Mouse (Mus musculus): ENCODE results near the gene Ncor2. TPM values are rescaled to one million over a fixed set of nuclear protein-coding genes. Genes with fewer than 3 reads are reported as not detected.
A peak's percentile ranks its signal among the peaks of the same experiment; 100 is the strongest.

Gene Ncor2
- polyA plus RNA-seq, 1 experiment from 2014 or later: 26.3 TPM

DNA sequence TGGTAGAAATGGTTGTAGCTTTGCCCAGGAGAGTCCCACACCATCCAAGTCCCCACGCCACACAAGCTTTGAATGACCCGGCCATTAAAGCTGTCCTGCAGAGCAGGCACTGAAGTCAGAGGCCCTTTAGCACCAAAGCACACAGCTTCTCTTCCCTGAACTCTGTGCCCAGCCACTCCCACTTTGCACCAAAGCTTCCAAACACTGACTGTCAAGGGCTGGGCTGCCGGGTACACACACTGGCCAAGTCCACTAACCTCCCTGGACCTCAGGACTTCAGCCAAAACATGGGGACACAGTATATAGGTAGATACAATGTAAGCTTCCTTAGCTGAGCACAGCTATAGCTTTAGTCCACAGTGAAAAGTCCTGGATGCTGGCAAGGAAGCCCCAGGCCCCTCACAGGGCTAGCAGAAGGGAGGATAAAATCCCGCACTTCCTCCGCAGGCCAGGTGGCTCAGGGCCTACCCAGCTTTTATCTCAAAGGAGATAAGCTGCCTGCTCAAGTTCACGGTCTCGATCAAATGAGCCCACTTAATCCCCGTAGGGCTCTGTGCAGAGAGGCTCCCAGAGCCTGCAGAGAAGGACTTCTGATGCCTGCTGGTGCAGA lies 15.5 kb downstream of the Ncor2 start:
- 0 out of 2 replicates have a peak overlapping the region, but pooled peaks have one; percentile 2 for H3K9ac ChIP-seq
- no peak overlapping the region for H3K4me3 ChIP-seq
- H3K4me1 ChIP-seq (replicated peaks): peaks cover 85% of the 10 kb centered on the region
- H3K9me3 ChIP-seq: no peaks in the 10 kb centered on the region
- H3K36me3 ChIP-seq: no peaks in the 10 kb centered on the region
- H3K27me3 ChIP-seq: no peaks in the 10 kb centered on the region
- H3K4me2 ChIP-seq: no peak overlapping the region
- peak overlapping the region; percentile 73 for H3K27ac ChIP-seq (replicated peaks)
- ATAC-seq (ENCODE audit: low FRiP score, low read depth): no peak
- 22% methylated on average over 8 of the region's 8 CpGs for WGBS

DNA sequence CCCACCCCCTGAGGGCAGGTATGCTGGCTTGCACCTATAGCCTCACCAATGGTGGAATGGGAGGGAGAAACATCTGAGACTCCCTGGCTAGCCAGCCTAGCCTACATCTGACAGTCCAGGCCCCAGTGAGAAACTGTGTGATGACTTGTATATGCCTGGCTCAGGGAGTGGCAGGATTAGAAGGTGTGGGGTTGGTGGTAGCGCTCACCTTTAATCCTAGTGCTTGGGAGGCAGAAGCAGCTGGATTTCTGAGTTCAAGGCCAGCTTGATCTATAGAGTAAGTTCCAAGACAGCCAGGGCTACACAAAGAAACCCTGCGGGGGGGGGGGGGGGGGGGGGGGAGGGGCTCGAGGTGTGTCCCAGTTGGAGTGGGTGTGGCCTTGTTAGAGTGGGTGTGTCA lies 16.6 kb downstream of the Ncor2 start:
- WGBS: 67% methylated on average over 1 of the region's 3 CpGs
- H3K4me2 ChIP-seq: no peak overlapping the region
- H3K27me3 ChIP-seq: no peaks in the 10 kb centered on the region
- H3K36me3 ChIP-seq: no peaks in the 10 kb centered on the region
- no peak overlapping the region for H3K4me3 ChIP-seq
- H3K9me3 ChIP-seq: no peaks in the 10 kb centered on the region
- 0 out of 2 replicates have a peak overlapping the region, but pooled peaks have one; percentile 57 for H3K27ac ChIP-seq (replicated peaks)
- no peak for ATAC-seq (ENCODE audit: low FRiP score, low read depth)
- no peak overlapping the region for H3K9ac ChIP-seq
- H3K4me1 ChIP-seq (replicated peaks): peaks cover 85% of the 10 kb centered on the region

DNA sequence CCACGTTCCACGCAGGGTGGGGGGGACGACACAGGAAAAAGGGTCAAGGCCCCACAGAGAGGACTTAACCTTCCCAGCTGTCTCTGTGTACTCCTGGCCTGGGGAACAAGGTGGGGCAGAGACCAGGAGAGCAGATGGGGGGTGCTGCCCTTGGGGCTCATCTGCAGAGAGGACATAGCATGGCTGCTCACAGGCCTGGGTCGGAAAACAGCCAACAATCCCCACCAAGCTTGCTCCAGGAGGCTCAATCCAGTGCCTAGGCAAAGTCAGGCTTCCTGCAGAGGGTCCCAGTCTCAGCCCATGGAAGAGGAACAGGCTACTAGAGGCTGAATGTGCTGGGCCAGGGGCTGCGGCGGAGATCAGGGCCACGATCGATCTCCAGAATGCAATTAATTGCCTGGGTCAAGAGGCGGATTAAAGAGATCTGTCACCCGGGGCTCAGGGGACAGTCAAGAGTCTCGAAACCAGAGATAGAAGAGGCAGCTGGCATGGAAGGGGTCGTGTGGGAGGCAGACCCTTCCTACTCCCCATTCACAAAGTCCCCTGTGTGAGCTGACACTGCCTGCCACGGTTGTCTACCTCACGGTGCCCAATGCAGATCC lies 19.1 kb downstream of the Ncor2 start:
- no peak for ATAC-seq (ENCODE audit: low FRiP score, low read depth)
- peak overlapping the region; percentile 40; the same call in 1 of the 2 replicates for H3K4me2 ChIP-seq
- peak overlapping the region; percentile 21; the same call in 1 of the 2 replicates for H3K9ac ChIP-seq

DNA sequence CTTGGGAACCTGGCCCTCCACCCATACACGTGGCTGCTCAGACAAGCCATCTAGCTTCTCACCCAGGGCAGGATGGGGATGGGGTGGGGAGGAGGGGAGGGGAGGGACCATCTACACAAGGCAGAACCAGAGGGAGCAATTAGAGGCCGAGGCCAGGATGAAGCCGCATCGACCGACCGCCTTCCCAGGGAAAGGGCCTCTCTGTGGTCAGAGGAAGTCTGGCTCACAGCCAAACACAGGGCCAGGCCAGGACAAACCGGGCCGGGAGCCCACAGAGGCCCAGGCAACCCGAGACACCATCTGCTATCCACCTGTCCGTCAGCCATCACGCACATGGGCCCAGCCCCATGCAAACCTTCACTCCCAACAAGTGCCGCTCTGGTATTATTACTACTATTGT lies 19.7 kb downstream of the Ncor2 start:
- H3K4me3 ChIP-seq: no peak overlapping the region
- H3K27ac ChIP-seq (replicated peaks): peak overlapping the region; percentile 88
- 4% methylated on average over 12 of the region's 12 CpGs for WGBS
- ATAC-seq (ENCODE audit: low FRiP score, low read depth): peak; percentile 63
- peaks cover 91% of the 10 kb centered on the region for H3K4me1 ChIP-seq (replicated peaks)
- peak overlapping the region; percentile 40 for H3K4me2 ChIP-seq
- no peaks in the 10 kb centered on the region for H3K9me3 ChIP-seq
- H3K36me3 ChIP-seq: no peaks in the 10 kb centered on the region
- no peaks in the 10 kb centered on the region for H3K27me3 ChIP-seq
- peak overlapping the region; percentile 21; the same call in 1 of the 2 replicates for H3K9ac ChIP-seq

More for the DNA sequence above, 19.1 kb downstream of the Ncor2 start:
- H3K4me1 ChIP-seq (replicated peaks): peaks cover 91% of the 10 kb centered on the region
- H3K36me3 ChIP-seq: no peaks in the 10 kb centered on the region
- H3K27ac ChIP-seq (replicated peaks): peak overlapping the region; percentile 88
- no peaks in the 10 kb centered on the region for H3K9me3 ChIP-seq
- H3K4me3 ChIP-seq: no peak overlapping the region
- 24% methylated on average over 14 of the region's 14 CpGs for WGBS
- no peaks in the 10 kb centered on the region for H3K27me3 ChIP-seq

DNA sequence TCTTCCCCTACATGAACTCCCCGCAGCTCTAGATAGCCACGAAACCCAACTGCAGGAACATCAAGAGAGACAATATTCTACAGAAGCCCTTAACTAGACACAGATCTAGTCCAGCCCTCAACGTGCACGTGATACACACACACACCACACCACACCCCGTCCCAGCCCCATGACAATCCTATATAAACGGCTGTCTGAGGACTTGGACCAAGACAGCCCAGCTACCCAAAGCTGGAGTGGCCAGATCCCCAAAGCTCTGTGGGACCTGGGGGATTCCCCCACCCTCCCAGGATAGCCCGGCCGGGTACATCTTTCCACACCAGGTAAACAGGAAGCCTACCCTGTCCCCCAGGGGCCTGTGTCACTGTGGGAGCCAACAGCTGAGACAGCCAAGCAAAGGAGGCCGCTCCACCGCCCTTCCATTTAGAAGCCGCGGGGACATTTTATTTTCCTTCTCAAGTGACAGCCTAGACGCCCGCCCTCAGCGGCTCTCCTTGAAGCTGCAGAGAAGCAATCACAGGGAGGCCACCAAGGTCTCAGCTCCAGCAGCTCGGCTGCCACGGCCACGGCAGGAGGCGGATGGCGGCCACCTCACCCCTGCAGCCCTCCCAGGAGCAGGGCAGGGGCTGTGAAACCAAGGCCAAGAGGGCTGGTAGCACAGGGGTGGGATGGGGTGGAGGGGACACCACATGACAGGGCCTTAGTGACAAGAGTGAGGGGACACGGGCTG lies 20.6 kb downstream of the Ncor2 start:
- Histone ChIP-seq H3K4me1 (replicated peaks) (peaks cover 91% of the 10 kb centered on the region), H3K9ac (peak overlapping the region; percentile 5; the same call in 1 of the 2 replicates), H3K27me3 (no peaks in the 10 kb centered on the region), H3K4me2 (peak overlapping the region; percentile 40), H3K4me3 (no peak overlapping the region), H3K36me3 (no peaks in the 10 kb centered on the region), H3K27ac (replicated peaks) (peak overlapping the region; percentile 88), H3K9me3 (no peaks in the 10 kb centered on the region)
- peak; percentile 6; the same call in 1 of the 2 replicates for ATAC-seq (ENCODE audit: low FRiP score, low read depth)
- WGBS: 13% methylated on average over 21 of the region's 21 CpGs

DNA sequence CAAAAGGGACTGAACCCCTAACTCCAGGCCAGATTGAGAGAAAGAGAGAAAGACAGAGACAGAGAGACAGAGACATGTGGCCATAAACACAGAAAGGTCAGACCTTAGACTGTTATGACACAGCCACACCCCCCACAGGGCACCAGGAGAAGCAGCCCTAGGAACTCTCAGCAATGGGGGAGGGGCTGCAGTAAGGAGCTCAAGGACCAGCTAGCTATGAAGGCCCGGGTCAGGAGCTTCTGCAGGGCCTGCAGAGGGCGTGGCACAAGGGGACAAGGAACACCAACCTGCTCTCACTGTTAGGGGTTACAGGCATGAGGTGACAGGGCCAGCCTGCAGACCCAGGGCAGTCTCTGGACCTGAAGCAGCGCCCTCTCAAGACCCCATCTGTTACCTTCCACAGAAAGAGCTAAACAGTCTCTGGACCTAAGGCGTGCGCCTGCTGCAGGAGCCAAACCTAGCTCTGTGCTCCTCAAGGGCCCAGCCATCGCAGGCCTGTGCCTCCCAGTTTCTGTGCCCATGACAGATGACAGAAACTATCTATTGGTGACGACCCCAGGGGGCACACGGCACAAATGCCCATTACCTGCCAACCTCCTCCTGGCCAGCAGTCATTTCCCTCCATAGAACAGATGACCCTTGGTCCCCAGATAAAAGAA lies 21.5 kb downstream of the Ncor2 start:
- no peaks in the 10 kb centered on the region for H3K36me3 ChIP-seq
- 0 out of 2 replicates have a peak overlapping the region, but pooled peaks have one; percentile 5 for H3K9ac ChIP-seq
- ATAC-seq (ENCODE audit: low FRiP score, low read depth): no peak
- H3K4me1 ChIP-seq (replicated peaks): peaks cover 92% of the 10 kb centered on the region
- H3K4me3 ChIP-seq: no peak overlapping the region
- 39% methylated on average over 8 of the region's 8 CpGs for WGBS
- peak overlapping the region; percentile 88 for H3K27ac ChIP-seq (replicated peaks)
- H3K9me3 ChIP-seq: no peaks in the 10 kb centered on the region
- peak overlapping the region; percentile 4; the same call in 1 of the 2 replicates for H3K4me2 ChIP-seq
- no peaks in the 10 kb centered on the region for H3K27me3 ChIP-seq

DNA sequence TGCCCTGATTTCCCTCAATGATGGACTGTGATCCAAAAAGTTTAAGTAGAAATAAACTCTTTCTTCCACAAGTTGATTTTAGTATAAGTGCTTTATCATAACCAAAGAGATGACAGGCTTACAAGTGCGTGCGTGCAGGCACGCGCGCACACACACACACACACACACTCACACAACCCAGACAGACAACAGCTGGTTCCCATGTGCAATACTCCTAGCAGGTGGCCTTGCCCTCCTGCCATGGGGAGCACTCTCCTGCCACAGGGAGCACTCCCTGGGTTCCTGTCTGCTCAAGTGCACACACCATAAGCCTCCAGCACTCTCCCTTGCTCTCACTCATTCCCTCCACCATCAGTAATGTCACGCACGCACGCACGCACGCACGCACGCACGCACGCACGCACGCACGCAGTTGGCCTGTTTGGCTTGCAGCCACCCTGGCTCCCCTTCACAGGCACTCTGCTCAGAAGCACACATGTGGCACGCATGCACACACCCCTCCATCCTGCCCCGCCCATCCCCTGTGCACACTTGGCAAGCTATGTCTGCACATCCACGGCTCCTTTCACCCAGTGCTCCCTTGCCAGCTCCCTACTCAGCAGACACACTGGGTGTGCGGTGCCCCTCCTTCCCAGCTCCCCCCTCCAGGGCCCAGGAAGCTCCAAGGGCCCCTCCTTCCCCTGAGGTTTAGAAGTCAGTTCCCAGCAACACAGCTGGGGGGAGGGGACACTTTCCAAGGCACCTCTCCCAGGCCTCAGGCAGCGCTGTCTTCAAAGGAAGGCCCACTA lies 22.4 kb downstream of the Ncor2 start:
- peaks cover 92% of the 10 kb centered on the region for H3K4me1 ChIP-seq (replicated peaks)
- no peak overlapping the region for H3K4me3 ChIP-seq
- ATAC-seq (ENCODE audit: low FRiP score, low read depth): no peak
- no peaks in the 10 kb centered on the region for H3K27me3 ChIP-seq
- no peaks in the 10 kb centered on the region for H3K36me3 ChIP-seq
- peak overlapping the region; percentile 20; the same call in 1 of the 2 replicates for H3K9ac ChIP-seq
- no peaks in the 10 kb centered on the region for H3K9me3 ChIP-seq
- WGBS: 55% methylated on average over 22 of the region's 22 CpGs
- peak overlapping the region; percentile 86 for H3K27ac ChIP-seq (replicated peaks)
- H3K4me2 ChIP-seq: no peak overlapping the region

DNA sequence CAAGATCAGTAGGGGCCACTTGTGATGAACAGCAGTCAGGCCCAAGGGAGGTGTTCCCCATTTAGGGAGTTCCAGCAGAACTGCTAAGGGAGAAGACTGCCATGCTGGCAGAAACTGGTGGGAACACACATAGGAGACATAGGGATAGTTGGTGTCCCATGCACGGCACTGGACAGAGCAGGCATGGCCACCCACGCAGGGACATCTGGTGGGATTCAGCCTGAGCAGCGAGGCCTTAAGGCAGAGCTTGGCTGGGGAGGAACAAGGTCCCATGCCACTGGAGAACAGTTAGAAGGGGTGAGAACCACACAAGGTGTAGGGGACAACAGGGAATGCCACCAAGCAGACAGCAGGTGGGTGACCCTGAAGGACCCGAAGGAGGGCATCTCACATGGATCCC lies 23.6 kb downstream of the Ncor2 start:
- 73% methylated on average over 4 of the region's 4 CpGs for WGBS
- H3K36me3 ChIP-seq: no peaks in the 10 kb centered on the region
- peaks cover 100% of the 10 kb centered on the region for H3K4me1 ChIP-seq (replicated peaks)
- H3K9me3 ChIP-seq: no peaks in the 10 kb centered on the region
- no peak for ATAC-seq (ENCODE audit: low FRiP score, low read depth)
- no peak overlapping the region for H3K4me3 ChIP-seq
- H3K4me2 ChIP-seq: no peak overlapping the region
- no peak overlapping the region for H3K9ac ChIP-seq
- peak overlapping the region; percentile 86 for H3K27ac ChIP-seq (replicated peaks)
- no peaks in the 10 kb centered on the region for H3K27me3 ChIP-seq

DNA sequence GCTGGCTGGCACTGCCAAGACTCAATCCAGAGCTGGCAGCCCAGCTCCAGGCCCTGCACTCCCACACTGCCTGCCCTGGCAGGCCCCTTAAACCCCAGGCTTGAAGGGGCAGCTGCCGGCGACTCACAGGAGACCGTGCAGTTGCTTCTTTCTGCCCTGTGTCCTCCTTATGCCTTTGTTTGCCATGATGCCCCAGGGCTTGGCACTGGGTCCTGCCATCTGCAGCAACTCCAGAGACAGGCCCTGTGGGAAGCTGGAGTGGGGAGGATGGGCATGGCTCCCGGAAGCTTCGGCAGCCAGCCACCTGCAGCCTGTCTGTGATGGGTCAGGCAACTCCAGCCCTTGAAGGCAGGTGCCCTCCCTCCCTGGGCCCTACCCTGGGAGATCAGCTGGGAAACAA lies 24.0 kb downstream of the Ncor2 start:
- peaks cover 100% of the 10 kb centered on the region for H3K4me1 ChIP-seq (replicated peaks)
- no peak overlapping the region for H3K4me3 ChIP-seq
- peak; percentile 4; the same call in 1 of the 2 replicates for ATAC-seq (ENCODE audit: low FRiP score, low read depth)
- 26% methylated on average over 5 of the region's 5 CpGs for WGBS
- H3K36me3 ChIP-seq: no peaks in the 10 kb centered on the region
- no peak overlapping the region for H3K4me2 ChIP-seq
- H3K9ac ChIP-seq: no peak overlapping the region
- no peaks in the 10 kb centered on the region for H3K27me3 ChIP-seq
- peak overlapping the region; percentile 86 for H3K27ac ChIP-seq (replicated peaks)
- H3K9me3 ChIP-seq: no peaks in the 10 kb centered on the region

DNA sequence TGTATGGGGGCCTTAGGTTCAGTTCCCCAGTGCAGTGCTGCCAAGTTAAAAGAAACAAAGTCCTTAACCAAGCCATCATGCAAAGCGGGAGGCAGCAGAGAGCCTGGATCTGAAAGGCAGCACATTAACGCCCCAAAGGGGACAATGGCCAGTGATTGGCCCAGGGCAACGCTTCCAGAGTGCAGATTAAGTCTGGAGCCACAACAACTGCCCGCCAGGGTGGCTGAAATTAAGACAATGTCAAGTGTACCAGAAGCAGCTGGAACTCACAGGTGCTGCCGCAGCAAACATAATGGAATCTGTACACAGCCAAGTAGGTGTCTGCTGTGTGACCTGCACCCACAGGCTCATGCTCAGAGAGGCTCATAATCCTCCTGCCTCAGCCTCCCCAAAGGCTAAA lies 24.8 kb downstream of the Ncor2 start:
- Histone ChIP-seq H3K4me2 (no peak overlapping the region), H3K27me3 (no peaks in the 10 kb centered on the region), H3K9ac (no peak overlapping the region), H3K36me3 (no peaks in the 10 kb centered on the region), H3K9me3 (no peaks in the 10 kb centered on the region), H3K4me3 (no peak overlapping the region), H3K27ac (replicated peaks) (peak overlapping the region; percentile 86), H3K4me1 (replicated peaks) (peaks cover 100% of the 10 kb centered on the region)
- WGBS: 25% methylated on average over 5 of the region's 5 CpGs
- no peak for ATAC-seq (ENCODE audit: low FRiP score, low read depth)

DNA sequence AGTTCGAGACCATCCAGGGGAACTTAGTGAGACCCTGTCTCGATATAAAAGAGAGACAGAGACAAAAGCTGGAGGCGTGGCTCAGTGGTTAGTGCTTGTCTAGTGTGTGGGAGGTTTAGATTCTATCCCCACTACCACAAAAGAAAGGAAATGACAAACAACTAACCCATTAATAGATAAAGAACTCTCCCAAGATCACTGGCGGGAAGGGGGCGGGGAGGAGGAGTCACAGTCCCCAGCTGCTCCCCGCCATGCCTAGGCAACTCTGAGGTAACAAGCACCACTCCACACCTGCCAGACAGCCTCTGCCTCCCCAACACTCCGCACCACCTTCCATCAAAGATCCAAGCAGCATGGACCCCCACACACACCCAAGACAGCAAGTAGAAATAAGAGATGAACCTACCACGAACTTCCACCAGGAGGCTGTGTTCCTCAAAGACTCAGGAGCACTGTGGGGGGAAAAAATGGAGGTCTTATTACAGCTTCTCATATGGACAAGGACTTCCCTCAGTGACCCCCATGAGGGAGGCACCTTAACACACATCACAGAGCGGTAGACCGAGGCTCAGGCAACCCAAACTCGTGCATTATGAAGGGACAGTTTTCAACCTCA lies 25.7 kb downstream of the Ncor2 start:
- WGBS: 67% methylated on average over 11 of the region's 11 CpGs

More for the DNA sequence above, 25.7 kb downstream of the Ncor2 start:
- no peak overlapping the region for H3K9ac ChIP-seq
- ATAC-seq (ENCODE audit: low FRiP score, low read depth): no peak
- no peaks in the 10 kb centered on the region for H3K27me3 ChIP-seq
- H3K27ac ChIP-seq (replicated peaks): peak overlapping the region; percentile 86
- H3K4me3 ChIP-seq: no peak overlapping the region
- H3K4me2 ChIP-seq: no peak overlapping the region
- no peaks in the 10 kb centered on the region for H3K36me3 ChIP-seq
- H3K4me1 ChIP-seq (replicated peaks): peaks cover 100% of the 10 kb centered on the region
- H3K9me3 ChIP-seq: no peaks in the 10 kb centered on the region
